Mouse (Mus musculus) stomach, embryonic 14.5 days (tissue): ENCODE data around the gene Padi4. TPM values are rescaled to one million over a fixed set of nuclear protein-coding genes. Genes with fewer than 3 reads are reported as not detected.

Source experiments
- ATAC-seq: fragments of 200-750 bp; cut with Nextera tagmentation; 2 replicates; pipeline ENCODE4 v1.8.0; 2017; ENCODE audit warnings: low read depth, moderate TSS enrichment; ENCODE audit not compliant: insufficient number of reproducible peaks, insufficient read depth, low FRiP score
- H3K27ac ChIP-seq: fragments of 300-500 bp; sonication (generic); 2 replicates; pipeline ENCODE4 v1.5.1; 2014; ENCODE audit warnings: mild to moderate bottlenecking, low read length, moderate library complexity, mixed read lengths
- H3K27me3 ChIP-seq: fragments of 300-500 bp; sonication (generic); 2 replicates; pipeline ENCODE4 v1.6.1; 2014; ENCODE audit warnings: low read length, control low read depth, mixed read lengths; ENCODE audit not compliant: control insufficient read depth, insufficient read depth
- H3K36me3 ChIP-seq: fragments of 300-500 bp; sonication (generic); 2 replicates; pipeline ENCODE4 v1.6.1; 2014; ENCODE audit warnings: mild to moderate bottlenecking, control low read depth, low read length, moderate library complexity, mixed read lengths; ENCODE audit not compliant: control insufficient read depth, insufficient read depth
- H3K4me1 ChIP-seq: fragments of 300-500 bp; sonication (generic); 2 replicates; pipeline ENCODE4 v1.6.1; 2014; ENCODE audit warnings: low read length, control low read depth, mixed read lengths; ENCODE audit not compliant: control insufficient read depth, insufficient read depth
- H3K4me2 ChIP-seq: fragments of 300-500 bp; sonication (generic); replicated peaks from 2 replicates; pipeline ENCODE4 v1.6.1; 2014; ENCODE audit warnings: low read depth, low read length, control low read depth
- H3K4me3 ChIP-seq: fragments of 300-500 bp; sonication (generic); 2 replicates; pipeline ENCODE4 v1.5.1; 2014; ENCODE audit warnings: low read depth, low read length, control low read depth
- H3K9ac ChIP-seq: fragments of 300-500 bp; sonication (generic); replicated peaks from 2 replicates; pipeline ENCODE4 v1.6.1; 2014; ENCODE audit warnings: low read depth, mild to moderate bottlenecking, control low read depth, low read length, moderate library complexity, mixed read lengths
- H3K9me3 ChIP-seq: fragments of 300-500 bp; sonication (generic); 2 replicates; pipeline ENCODE4 v1.6.1; 2016; ENCODE audit warnings: low read depth, low read length, control low read depth; ENCODE audit not compliant: control insufficient read depth
- WGBS: fragments of 180-500 bp; shearing (Covaris S2); extraction: QIAGEN DNeasy Blood & Tissue Kit; methylation state at CpG from one replicate; pipeline ENCODE4 v1.1.7; 2014; 5-methylcytosine and 5-hydroxymethylcytosine counted together
- polyA plus RNA-seq: library from polyadenylated mRNA; unstranded; fragments of >200 nt; fragmentation: Nextera tagmentation; extraction: Ambion mirVana; gene quantifications from 2 replicates; pipeline ENCODE4 v1.2.1, GENCODE M21; 2014

The Padi4 gene
- polyA plus RNA-seq: 1.1 and 1.7 TPM in 2 replicates

DNA sequence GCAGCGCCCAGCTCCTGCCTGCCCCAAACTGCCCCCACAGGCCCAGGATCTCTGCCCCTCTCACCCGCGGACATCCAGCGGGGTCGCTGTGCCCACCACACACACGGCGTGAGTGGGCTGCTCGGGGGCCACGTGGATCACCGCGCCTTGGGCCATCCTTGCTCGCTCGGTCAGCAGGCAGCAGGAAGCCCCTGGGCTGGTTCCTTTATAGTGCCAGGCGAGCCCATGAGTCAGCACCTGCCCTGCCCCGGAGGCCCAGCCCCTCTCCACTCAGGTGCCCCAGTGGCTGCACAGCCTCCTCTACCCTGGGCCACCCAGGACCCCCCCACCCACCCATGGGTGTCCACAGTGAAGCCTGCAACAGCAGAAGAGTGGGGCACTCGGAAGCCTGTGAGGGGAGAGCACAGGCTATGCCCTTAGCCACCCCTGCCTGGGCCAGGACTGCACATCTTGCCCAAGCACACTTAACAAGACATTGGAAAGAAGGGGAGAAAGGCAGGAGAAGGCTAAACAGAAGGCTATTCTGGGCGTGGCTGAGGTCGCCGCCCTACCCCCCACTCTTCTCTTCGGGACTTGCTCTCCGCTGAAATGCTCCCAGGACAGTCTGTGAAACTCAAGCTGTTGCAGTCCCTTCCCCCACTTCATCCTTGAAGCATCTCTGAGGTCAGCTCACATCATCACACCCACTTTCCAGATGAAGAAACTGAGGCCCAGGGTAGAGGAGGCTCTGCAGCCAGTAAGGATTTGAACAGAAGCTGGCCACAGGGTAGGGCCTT is at the start of gene Padi4:
TSS of gene Padi4 (minus strand) at position 212 of the 776 bp plus-strand sequence.
- no peak for ATAC-seq
- Histone ChIP-seq H3K9ac (no peak within 1 kb of the TSS), H3K27me3 (no peaks in the 10 kb centered on the region), H3K4me3 (no peak within 1 kb of the TSS), H3K4me2 (no peak within 1 kb of the TSS), H3K36me3 (no peaks in the 10 kb centered on the region), H3K9me3 (no peaks in the 10 kb centered on the region), H3K27ac (no peak within 1 kb of the TSS), H3K4me1 (no peaks in the 10 kb centered on the region)
- 85% methylated on average over 21 of the region's 21 CpGs for WGBS

GRCm38 (mm10) chr4:140821988-140822387 is 48.0 kb upstream of the Padi4 start:
- H3K4me2 ChIP-seq: no peak overlapping the region
- H3K36me3 ChIP-seq: no peaks in the 10 kb centered on the region

DNA sequence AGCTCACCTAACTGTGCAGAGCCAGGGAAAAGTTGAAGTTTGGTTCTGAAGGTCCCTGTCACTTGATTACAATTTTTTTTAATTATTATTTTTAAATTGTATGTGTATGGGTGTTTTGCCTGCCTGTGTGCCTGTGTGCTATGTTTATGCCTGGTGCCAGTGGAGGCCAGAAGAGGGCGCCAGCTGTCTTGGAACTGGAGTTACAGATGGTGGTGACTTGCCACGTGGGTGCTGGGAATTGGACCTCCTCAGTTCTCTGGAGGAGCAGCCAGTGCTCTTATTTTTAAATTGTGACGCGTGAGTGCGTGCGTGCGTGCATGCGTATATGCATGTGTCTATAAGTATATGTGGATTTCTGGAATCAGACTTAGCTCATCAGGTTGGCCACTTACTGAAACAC is 43.4 kb upstream of the Padi4 start:
- ATAC-seq: no peak
- WGBS: 91% methylated on average over 8 of the region's 8 CpGs
- no peak overlapping the region for H3K4me2 ChIP-seq
- no peaks in the 10 kb centered on the region for H3K27me3 ChIP-seq
- no peaks in the 10 kb centered on the region for H3K36me3 ChIP-seq
- H3K4me3 ChIP-seq: no peak overlapping the region
- no peak overlapping the region for H3K27ac ChIP-seq
- no peaks in the 10 kb centered on the region; the same call in 1 of the 2 replicates for H3K9me3 ChIP-seq
- H3K4me1 ChIP-seq: 0 out of 2 replicates have a peak, but pooled peaks cover 6% of the 10 kb centered on the region
- H3K9ac ChIP-seq: no peak overlapping the region

More at GRCm38 (mm10) chr4:140821988-140822387, 48.0 kb upstream of the Padi4 start:
- ATAC-seq: no peak
- no peak overlapping the region for H3K9ac ChIP-seq
- H3K27ac ChIP-seq: no peak overlapping the region
- 77% methylated on average over 5 of the region's 5 CpGs for WGBS
- peaks cover 12% of the 10 kb centered on the region; the same call in 1 of the 2 replicates for H3K9me3 ChIP-seq
- no peaks in the 10 kb centered on the region for H3K4me1 ChIP-seq
- H3K4me3 ChIP-seq: no peak overlapping the region
- H3K27me3 ChIP-seq: no peaks in the 10 kb centered on the region

DNA sequence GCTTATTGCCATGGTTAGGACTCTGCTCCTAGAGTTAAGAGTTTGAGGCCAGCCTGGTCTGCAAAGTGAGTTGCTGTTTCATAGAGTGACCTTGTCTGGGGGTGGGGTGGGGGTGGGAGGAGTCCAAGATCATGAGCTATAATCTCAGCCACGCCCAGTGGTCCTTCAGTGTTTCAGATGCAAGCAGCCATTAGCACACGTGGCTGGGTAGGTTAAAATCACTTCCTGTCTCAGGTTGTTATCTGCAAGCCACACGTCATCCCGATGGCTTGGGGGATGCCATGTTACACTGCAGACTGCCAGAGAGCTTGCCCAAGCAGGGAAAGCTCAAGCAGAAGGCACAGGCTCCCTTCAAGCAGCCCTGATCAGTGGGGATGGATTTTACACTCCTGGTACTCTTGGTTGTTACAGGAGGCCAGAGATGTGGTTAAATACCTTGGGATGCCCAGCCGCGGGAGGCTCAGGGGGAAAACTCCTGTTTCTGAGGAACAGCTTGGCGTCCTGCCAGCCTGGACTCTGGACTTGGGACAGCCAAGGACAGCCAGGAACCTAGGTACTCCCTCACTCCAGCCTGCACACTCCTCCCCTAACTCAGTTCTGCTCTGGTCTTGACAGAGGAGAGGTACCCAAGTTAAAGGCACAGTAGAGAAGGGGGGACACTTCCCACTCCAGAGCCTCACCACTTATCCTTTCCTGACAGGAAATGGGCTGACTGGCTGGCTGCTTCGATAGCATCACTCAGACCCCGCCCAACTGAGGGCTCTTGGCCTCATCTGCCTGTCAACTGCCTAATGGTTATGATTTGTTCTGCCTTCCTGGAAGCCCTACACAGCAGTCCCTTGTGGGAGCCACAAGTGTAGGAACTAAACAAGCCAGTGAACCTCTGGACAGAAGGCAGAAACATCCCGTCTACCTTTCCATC is 42.2 kb upstream of the Padi4 start:
- no peak overlapping the region for H3K9ac ChIP-seq
- H3K4me1 ChIP-seq: 0 out of 2 replicates have a peak, but pooled peaks cover 6% of the 10 kb centered on the region
- no peak overlapping the region for H3K4me3 ChIP-seq
- no peaks in the 10 kb centered on the region for H3K36me3 ChIP-seq
- WGBS: 38% methylated on average over 10 of the region's 10 CpGs
- H3K27me3 ChIP-seq: no peaks in the 10 kb centered on the region
- no peak overlapping the region for H3K27ac ChIP-seq
- ATAC-seq: no peak
- H3K4me2 ChIP-seq: no peak overlapping the region
- H3K9me3 ChIP-seq: no peaks in the 10 kb centered on the region

GRCm38 (mm10) chr4:140815496-140815895 is 41.5 kb upstream of the Padi4 start:
- no peak overlapping the region for H3K4me3 ChIP-seq
- no peaks in the 10 kb centered on the region for H3K27me3 ChIP-seq
- no peak overlapping the region for H3K9ac ChIP-seq
- H3K9me3 ChIP-seq: no peaks in the 10 kb centered on the region
- H3K4me1 ChIP-seq: 0 out of 2 replicates have a peak, but pooled peaks cover 6% of the 10 kb centered on the region
- H3K36me3 ChIP-seq: no peaks in the 10 kb centered on the region
- ATAC-seq: no peak
- no peak overlapping the region for H3K4me2 ChIP-seq
- no peak overlapping the region for H3K27ac ChIP-seq
- WGBS: 67% methylated on average over 5 of the region's 5 CpGs

DNA sequence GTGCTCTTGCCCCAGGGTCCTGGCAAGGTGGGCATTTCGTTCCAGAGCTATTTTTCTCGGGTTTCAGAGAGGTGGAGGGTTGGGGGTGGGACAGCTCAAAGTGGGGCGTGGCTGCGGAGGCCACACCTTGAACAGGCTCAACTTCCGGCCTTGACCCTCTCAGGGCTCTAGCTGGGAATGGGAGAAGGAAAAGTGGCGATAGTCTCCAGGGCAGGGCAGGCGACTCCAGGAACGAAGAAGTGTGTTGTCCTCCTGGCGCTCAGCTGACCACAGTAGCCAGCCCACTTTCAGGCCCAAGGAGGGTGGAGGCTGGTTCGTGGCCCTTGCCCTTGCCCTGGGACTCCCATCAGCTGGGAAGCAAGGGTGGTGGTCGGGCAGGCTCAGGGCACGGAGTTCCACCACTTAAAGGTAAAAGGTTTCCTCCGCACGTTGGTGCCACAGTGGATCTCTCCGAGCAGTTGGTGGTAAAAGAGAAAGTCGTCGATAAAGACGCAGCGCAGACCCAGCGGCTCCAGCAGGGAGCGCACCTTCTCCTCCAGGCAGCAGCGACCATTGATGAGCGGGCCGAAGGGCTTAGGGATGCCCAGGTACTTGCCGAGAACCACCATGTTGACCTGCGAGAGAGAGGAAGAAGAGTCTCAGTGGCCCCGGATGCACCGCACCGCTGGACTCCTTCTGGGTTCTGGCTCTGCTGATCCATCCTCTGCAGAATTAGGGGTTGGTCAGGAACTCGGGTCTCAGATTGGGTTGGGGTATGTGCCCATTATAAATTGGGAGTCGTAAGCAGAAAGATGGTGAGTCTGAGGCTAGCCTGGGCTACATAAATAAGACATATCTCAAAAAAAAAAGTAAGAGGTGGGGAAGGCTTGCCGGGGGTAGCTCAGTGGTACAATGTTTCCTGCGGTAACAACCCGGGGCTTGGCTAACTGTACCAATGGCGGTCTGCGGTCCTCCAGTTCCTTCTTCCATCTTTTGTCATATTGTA is 40.5 kb upstream of the Padi4 start:
- Histone ChIP-seq H3K4me3 (peak overlapping the region; percentile 35), H3K27me3 (no peaks in the 10 kb centered on the region), H3K4me1 (0 out of 2 replicates have a peak, but pooled peaks cover 6% of the 10 kb centered on the region), H3K27ac (no peak overlapping the region), H3K9me3 (no peaks in the 10 kb centered on the region), H3K36me3 (no peaks in the 10 kb centered on the region), H3K4me2 (peak overlapping the region; percentile 61), H3K9ac (no peak overlapping the region; the same call in 1 of the 2 replicates)
- whole genome bisulfite sequencing: 23% methylated on average over 36 of the region's 36 CpGs
- peak; percentile 69; the same call in 1 of the 2 replicates for ATAC-seq

DNA sequence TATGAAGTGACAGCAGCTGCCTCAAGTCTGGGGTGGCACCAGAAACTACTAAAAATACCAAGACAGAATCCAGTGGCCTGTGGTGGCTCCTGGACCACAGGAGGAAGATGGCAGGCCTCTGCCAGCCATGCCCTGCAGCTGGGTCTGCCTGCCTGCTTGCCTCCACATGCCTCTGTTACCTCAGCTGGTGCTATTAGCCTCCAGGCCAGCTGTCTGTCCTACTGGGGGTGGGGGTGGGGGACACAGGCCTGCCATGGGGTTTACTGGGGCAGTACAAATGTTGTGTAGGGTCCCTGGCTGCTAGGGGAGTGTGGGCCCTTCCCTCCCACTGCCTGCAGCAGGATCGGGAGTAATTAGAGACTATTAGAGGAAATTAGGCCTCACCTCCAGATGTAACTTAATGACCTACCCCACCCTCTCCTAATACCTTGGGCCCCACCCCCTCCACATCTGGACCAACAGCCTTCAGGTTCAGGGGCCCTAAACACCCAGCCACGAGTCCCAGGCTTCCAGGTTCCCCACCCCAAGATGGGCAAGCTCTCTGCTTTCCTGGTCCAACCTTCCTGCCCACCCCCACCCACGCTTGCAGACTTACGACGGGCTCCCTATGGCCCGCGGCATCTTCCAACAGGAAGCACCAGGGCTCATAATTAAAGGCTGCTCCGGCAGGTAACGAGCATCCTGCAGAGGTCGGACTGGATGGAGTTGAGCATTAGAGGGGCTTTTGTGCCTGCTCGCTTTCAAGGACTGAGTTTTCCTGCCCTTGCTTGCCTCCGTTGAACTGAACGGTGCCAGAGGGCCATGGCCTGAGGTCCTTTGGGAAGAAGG is 39.5 kb upstream of the Padi4 start:
- 21% methylated on average over 13 of the region's 13 CpGs for WGBS

More for the DNA sequence above, 39.5 kb upstream of the Padi4 start:
- Histone ChIP-seq H3K4me3 (peak overlapping the region; percentile 35; the same call in 1 of the 2 replicates), H3K27me3 (no peaks in the 10 kb centered on the region), H3K36me3 (no peaks in the 10 kb centered on the region), H3K9me3 (no peaks in the 10 kb centered on the region), H3K27ac (no peak overlapping the region), H3K4me1 (0 out of 2 replicates have a peak, but pooled peaks cover 6% of the 10 kb centered on the region), H3K9ac (no peak overlapping the region), H3K4me2 (peak overlapping the region; percentile 61)
- no peak for ATAC-seq
